Mouse (Mus musculus) hindbrain, embryonic 15.5 days (tissue): ENCODE data around the gene Depdc1b. TPM values are rescaled to one million over a fixed set of nuclear protein-coding genes. Genes with fewer than 3 reads are reported as not detected.

ENCODE experiments used
- polyA plus RNA-seq: library from polyadenylated mRNA; unstranded; fragments of >200 nt; fragmentation: Nextera tagmentation; extraction: Ambion mirVana; gene quantifications from 2 replicates; pipeline ENCODE4 v1.2.1, GENCODE M21; 2015

Gene Depdc1b
- polyA plus RNA-seq, 1 experiment from 2014 or later, result 2.8 TPM

Other genes starting within 250 kb of the Depdc1b start
- gene Ndufaf2, start 157.7 kb upstream of the Depdc1b start, polyA plus RNA-seq, result 78.5 and 79.3 TPM in 2 replicates
- gene Ercc8, start 157.6 kb upstream of the Depdc1b start, polyA plus RNA-seq, result 30.3 and 31.8 TPM in 2 replicates
- 2.7 and 3.0 TPM in 2 replicates for gene Elovl7, start 101.9 kb upstream of the Depdc1b start, polyA plus RNA-seq
- gene Pde4d, start 133.6 kb downstream of the Depdc1b start, polyA plus RNA-seq, result 19.4 and 20.1 TPM in 2 replicates